8 mouse cellular contexts compared by ENCODE assay signal in genomic region chr11:60700320-60701185, GRCm38 (mm10). TPM values are rescaled to one million over a fixed set of nuclear protein-coding genes. Genes with fewer than 3 reads are reported as not detected.
DNase-seq lines count a peak whose midpoint lies in the region; ATAC-seq and TF ChIP-seq lines count a peak whose summit lies in the region.

No protein-coding gene starts in this region.

- H3K9ac ChIP-seq in lung, embryonic 15.5 days = peak overlapping the region; percentile 83
- H3K9ac ChIP-seq in intestine, embryonic 16.5 days (ENCODE audit: low read depth, low read length) = peak overlapping the region; percentile 94
- H3K9ac ChIP-seq in midbrain, embryonic 13.5 days (replicated peaks) = peak overlapping the region; percentile 97

- no peaks in the 10 kb centered on the region for H3K9me3 ChIP-seq in lung, embryonic 15.5 days
- no peaks in the 10 kb centered on the region for H3K9me3 ChIP-seq in intestine, embryonic 16.5 days (ENCODE audit: control insufficient read depth, low read length)
- no peaks in the 10 kb centered on the region for H3K9me3 ChIP-seq in midbrain, embryonic 13.5 days

- no peak for ATAC-seq in lung, embryonic 15.5 days (ENCODE audit: borderline replicate concordance, extremely low read depth, low FRiP score, low TSS enrichment)
- no peak for ATAC-seq in intestine, embryonic 16.5 days
- no peak for ATAC-seq in midbrain, embryonic 13.5 days

- H3K4me3 ChIP-seq in lung, embryonic 15.5 days = peak overlapping the region; percentile 77
- peak overlapping the region; percentile 61 for H3K4me3 ChIP-seq in embryonic fibroblast, embryonic 13.5 days (ENCODE audit: insufficient read depth, low read length)
- H3K4me3 ChIP-seq in intestine, embryonic 16.5 days (ENCODE audit: low read length) = peak overlapping the region; percentile 91
- H3K4me3 ChIP-seq in midbrain, embryonic 13.5 days (replicated peaks) = peak overlapping the region; percentile 89

- TF ChIP-seq CTCF in embryonic fibroblast, embryonic 13.5 days (IDR thresholded peaks at IDR 0.05; ENCODE audit: borderline replicate concordance, insufficient read depth, low read length) = no peak

- H3K4me1 ChIP-seq in lung, embryonic 15.5 days = peaks cover 24% of the 10 kb centered on the region
- H3K4me1 ChIP-seq in embryonic fibroblast, embryonic 13.5 days (ENCODE audit: control insufficient read depth, insufficient read depth, low read length) = no peaks in the 10 kb centered on the region
- peaks cover 19% of the 10 kb centered on the region for H3K4me1 ChIP-seq in intestine, embryonic 16.5 days (ENCODE audit: control insufficient read depth, insufficient read depth, low read length)
- peaks cover 48% of the 10 kb centered on the region for H3K4me1 ChIP-seq in midbrain, embryonic 13.5 days (replicated peaks)

- peak overlapping the region; percentile 92; the same call in 1 of the 2 replicates for H3K27ac ChIP-seq in lung, embryonic 15.5 days
- no peak overlapping the region for H3K27ac ChIP-seq in embryonic fibroblast, embryonic 13.5 days (ENCODE audit: insufficient read depth, low read length)
- H3K27ac ChIP-seq in intestine, embryonic 16.5 days (ENCODE audit: low read length) = no peak overlapping the region
- H3K27ac ChIP-seq in midbrain, embryonic 13.5 days = peak overlapping the region; percentile 94; the same call in 1 of the 2 replicates

- WGBS in lung, embryonic 15.5 days = 17% methylated on average over 12 of the region's 12 CpGs
- 25% methylated on average over 12 of the region's 12 CpGs for WGBS in intestine, embryonic 16.5 days
- 25% methylated on average over 12 of the region's 12 CpGs for WGBS in midbrain, embryonic 13.5 days

- H3K36me3 ChIP-seq in lung, embryonic 15.5 days = 0 out of 2 replicates have a peak, but pooled peaks cover 9% of the 10 kb centered on the region
- peaks cover 7% of the 10 kb centered on the region for H3K36me3 ChIP-seq in intestine, embryonic 16.5 days (ENCODE audit: control insufficient read depth, insufficient read depth, low read length)
- peaks cover 24% of the 10 kb centered on the region for H3K36me3 ChIP-seq in midbrain, embryonic 13.5 days

- H3K27me3 ChIP-seq in lung, embryonic 15.5 days = no peaks in the 10 kb centered on the region
- H3K27me3 ChIP-seq in intestine, embryonic 16.5 days (replicated peaks; ENCODE audit: control insufficient read depth, insufficient read depth, low read length) = no peaks in the 10 kb centered on the region
- H3K27me3 ChIP-seq in midbrain, embryonic 13.5 days = no peaks in the 10 kb centered on the region

- TF ChIP-seq POLR2A in embryonic fibroblast, embryonic 13.5 days (IDR thresholded peaks at IDR 0.05; ENCODE audit: low read depth, low read length) = no peak

- H3K4me2 ChIP-seq in lung, embryonic 15.5 days = peak overlapping the region; percentile 61
- peak overlapping the region; percentile 87 for H3K4me2 ChIP-seq in intestine, embryonic 16.5 days (ENCODE audit: low read depth, low read length)
- H3K4me2 ChIP-seq in midbrain, embryonic 13.5 days (replicated peaks) = peak overlapping the region; percentile 88

- peak; percentile 5 for DNase-seq in adrenal gland, adult 8-10 months
- no peak for DNase-seq in adrenal gland, postnatal 4 days (ENCODE audit: low spot score in 2 of 2)
- no peak for DNase-seq in lung, postnatal 25 days (ENCODE audit: low spot score)
- no peak for DNase-seq in urinary bladder, postnatal 14 days (ENCODE audit: low spot score)

RNA-seq across cellular contexts. Expression of gene Llgl1, which starts 1.0 kb away (rescaled TPM):
- 10 to 100 TPM; 26.4 to 39.3 (median 32.0) TPM for total RNA-seq in adrenal gland, adult 8-10 months (2022)
- total RNA-seq in adrenal gland, postnatal 4 days (2021) = 10 to 100 TPM; 36.5 to 41.6 TPM
- polyA plus RNA-seq in lung, embryonic 15.5 days (2015; fragmentation: Nextera tagmentation; extraction: Ambion mirVana) = 52.1 and 54.2 TPM in 2 replicates
- 26.6 and 32.2 TPM in 2 replicates for polyA plus RNA-seq in embryonic fibroblast, embryonic 13.5 days (2011; ENCODE audit: insufficient read length, low read depth, missing spikeins)
- polyA plus RNA-seq in intestine, embryonic 16.5 days (2015; fragmentation: Nextera tagmentation; extraction: Ambion mirVana) = 30.3 TPM in 2 replicates
- polyA plus RNA-seq in midbrain, embryonic 13.5 days (2015; fragmentation: Nextera tagmentation; extraction: Ambion mirVana) = 75.1 and 87.4 TPM in 2 replicates

RNA-seq across cellular contexts. Expression of gene Flii, which starts 26.5 kb away (rescaled TPM):
- 100 to 1,000 TPM; 162 to 185 (median 177) TPM for total RNA-seq in adrenal gland, adult 8-10 months (2022)
- total RNA-seq in adrenal gland, postnatal 4 days (2021) = 100 to 1,000 TPM; 128 to 129 TPM
- 83.3 and 94.4 TPM in 2 replicates for polyA plus RNA-seq in lung, embryonic 15.5 days (2015; fragmentation: Nextera tagmentation; extraction: Ambion mirVana)
- polyA plus RNA-seq in embryonic fibroblast, embryonic 13.5 days (2011; ENCODE audit: insufficient read length, low read depth, missing spikeins) = 71.6 and 97.3 TPM in 2 replicates
- 81.3 and 81.6 TPM in 2 replicates for polyA plus RNA-seq in intestine, embryonic 16.5 days (2015; fragmentation: Nextera tagmentation; extraction: Ambion mirVana)
- 67.5 and 72.5 TPM in 2 replicates for polyA plus RNA-seq in midbrain, embryonic 13.5 days (2015; fragmentation: Nextera tagmentation; extraction: Ambion mirVana)

RNA-seq across cellular contexts. Expression of gene Mief2, which starts 27.6 kb away (rescaled TPM):
- 10 to 100 TPM; 36.9 to 41.2 (median 38.8) TPM for total RNA-seq in adrenal gland, adult 8-10 months (2022)
- 10 to 100 TPM; 26.6 to 28.0 TPM for total RNA-seq in adrenal gland, postnatal 4 days (2021)
- polyA plus RNA-seq in lung, embryonic 15.5 days (2015; fragmentation: Nextera tagmentation; extraction: Ambion mirVana) = 13.5 and 14.7 TPM in 2 replicates
- 7.4 and 14.2 TPM in 2 replicates for polyA plus RNA-seq in embryonic fibroblast, embryonic 13.5 days (2011; ENCODE audit: insufficient read length, low read depth, missing spikeins)
- 9.8 and 10.7 TPM in 2 replicates for polyA plus RNA-seq in intestine, embryonic 16.5 days (2015; fragmentation: Nextera tagmentation; extraction: Ambion mirVana)
- 18.4 and 18.6 TPM in 2 replicates for polyA plus RNA-seq in midbrain, embryonic 13.5 days (2015; fragmentation: Nextera tagmentation; extraction: Ambion mirVana)

Comparison
In these comparisons a context has a peak if more than half of its experiments do, and no peak if none do; other contexts are left out.
1. H3K27ac ChIP-seq: peak in lung, embryonic 15.5 days (single experiment) and midbrain, embryonic 13.5 days (single experiment); none in embryonic fibroblast, embryonic 13.5 days (single experiment) and intestine, embryonic 16.5 days (single experiment).
2. Peak in every context shown above with its lines, with median percentiles within 50 percentile points of each other: H3K4me2 ChIP-seq, H3K4me3 ChIP-seq and H3K9ac ChIP-seq.